Mouse (Mus musculus) granulocyte monocyte progenitor cell, adult 5-6 weeks (primary cell): ENCODE results near the gene Mafg. TPM values are rescaled to one million over a fixed set of nuclear protein-coding genes. Genes with fewer than 3 reads are reported as not detected.

ENCODE experiments used
- ATAC-seq: replicated peaks from 2 replicates; pipeline ENCODE4 v1.8.0; 2016; ENCODE audit warnings: mild to moderate bottlenecking, moderate TSS enrichment, inconsistent platforms; ENCODE audit not compliant: poor library complexity, severe bottlenecking
- total RNA-seq, 2 experiments: library from RNA; stranded (forward) in 1 of 2; stranded (reverse) in 1 of 2; fragments of 200-712, 200-1000 nt in 1 of 2; fragments of >200 nt in 1 of 2; fragmentation: Nextera tagmentation in 1 of 2; gene quantifications; 2 replicates each; pipeline ENCODE4 v1.2.3; 2014 to 2017

Gene Mafg
- total RNA-seq, 2 experiments from 2014 or later: 28.7 to 36.6 TPM

DNA sequence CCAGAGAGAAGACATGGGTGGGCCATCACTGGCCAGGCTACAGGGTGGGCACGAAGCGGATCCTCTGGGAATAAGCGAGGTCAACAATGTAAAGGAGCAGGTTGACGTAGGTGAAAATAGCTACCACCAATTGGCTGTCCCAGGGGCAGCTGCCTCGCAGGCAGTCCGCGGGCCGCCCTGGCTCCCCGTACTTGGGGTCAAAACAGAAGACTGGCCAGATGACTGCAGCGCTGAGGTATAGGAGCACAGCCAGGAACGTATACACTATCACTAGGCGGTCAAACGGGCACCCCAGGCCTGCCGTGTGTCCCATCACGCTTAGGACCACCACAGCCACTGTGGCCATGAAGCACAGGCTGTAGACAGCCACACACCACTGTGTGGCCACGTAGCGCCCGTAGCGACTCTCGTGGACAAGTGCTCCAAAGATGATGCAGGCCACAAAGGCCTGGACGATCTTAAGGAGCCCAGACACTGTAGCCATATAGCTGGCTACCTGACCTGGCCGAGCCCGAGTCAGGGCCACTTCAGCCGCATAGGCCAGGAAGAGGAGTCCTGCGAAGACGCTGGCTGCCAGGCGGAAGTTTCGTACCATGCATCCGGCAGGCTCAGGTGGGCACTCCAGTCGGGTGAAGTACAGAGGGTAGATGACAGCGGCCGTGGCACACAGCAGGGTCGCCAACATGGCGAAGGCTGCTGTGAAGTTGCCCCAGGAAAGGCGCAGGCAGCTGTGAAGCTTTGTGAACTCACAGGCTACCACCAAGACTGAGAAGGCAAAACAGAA, 13.8 kb upstream of the Mafg start:
- no peak for ATAC-seq

DNA sequence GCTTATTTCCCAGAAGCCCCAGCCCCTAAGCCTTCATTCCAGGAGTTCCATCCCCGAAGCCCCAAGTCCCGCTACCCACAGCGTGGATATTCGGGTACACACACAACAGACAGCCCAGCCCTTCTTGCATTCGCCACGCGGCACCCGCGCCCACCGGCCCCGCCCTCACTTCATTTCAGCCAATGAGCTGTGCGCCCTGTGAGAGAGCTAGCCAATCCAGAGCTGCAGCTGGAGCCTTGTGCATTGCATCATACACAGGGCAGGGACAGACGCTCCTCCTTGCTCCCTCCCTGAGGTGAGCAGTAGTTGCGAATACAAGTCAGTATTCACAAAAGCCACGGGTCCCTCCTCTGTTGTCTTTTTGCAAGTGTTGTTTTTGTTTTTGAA, 10.2 kb upstream of the Mafg start, which contains the start of gene Pycr1:
TSS of gene Pycr1 (minus strand) at position 169 of the 387 bp plus-strand sequence.
- peak; percentile 87 for ATAC-seq

DNA sequence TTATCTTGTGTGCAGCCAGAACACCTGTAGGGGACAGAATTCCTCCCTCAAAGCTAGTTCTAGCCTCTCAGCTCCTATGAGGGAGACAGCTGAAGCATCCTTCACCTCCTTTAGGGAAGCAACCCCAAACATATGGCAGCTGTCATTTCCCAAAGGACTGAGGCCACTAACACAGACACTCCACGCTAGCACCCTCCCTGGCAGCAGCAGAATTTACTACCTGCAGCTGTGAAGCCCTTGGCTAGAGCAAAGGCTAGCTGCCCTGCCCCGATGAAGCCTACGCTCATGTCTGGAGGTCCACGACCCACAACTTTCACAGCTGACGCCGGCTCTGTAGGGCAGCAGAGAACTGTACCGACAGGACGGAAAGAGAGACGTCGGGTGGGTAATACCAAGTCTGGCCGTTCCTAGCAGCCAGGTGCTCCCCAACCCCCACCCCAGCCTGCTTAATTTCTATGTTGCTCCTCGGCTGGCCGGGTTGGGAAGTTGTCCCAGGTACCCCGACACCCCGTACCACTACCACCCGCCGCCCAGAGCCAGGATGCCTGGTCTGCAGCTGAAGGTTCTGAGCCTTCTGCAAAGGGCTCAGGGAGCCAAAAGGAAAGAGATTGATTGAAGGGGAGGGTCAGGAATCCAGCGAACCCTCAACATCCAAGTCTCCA, 9.7 kb upstream of the Mafg start:
- 0 out of 2 replicates have a peak, but pooled peaks have one; percentile 4 for ATAC-seq

DNA sequence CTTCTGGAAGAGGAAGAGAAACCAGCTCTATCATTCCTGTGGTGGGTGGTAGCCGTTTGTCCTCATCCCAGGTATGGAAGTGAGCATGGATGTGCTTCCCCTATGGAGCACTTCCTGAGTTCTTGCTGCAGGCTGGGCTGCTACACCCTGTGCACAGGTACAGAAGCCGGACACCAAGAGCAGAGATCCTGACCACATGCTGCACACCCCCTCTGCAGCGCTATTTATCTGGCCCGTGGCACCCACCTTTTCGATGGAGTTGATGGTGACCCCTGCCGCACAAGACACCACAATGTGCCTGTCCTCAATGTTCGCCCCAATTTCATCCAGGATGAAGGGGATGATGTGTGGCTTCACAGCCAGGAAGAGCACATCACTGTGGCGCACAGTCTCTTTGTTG, 8.5 kb upstream of the Mafg start:
- ATAC-seq: peak; percentile 46; the same call in 1 of the 2 replicates

DNA sequence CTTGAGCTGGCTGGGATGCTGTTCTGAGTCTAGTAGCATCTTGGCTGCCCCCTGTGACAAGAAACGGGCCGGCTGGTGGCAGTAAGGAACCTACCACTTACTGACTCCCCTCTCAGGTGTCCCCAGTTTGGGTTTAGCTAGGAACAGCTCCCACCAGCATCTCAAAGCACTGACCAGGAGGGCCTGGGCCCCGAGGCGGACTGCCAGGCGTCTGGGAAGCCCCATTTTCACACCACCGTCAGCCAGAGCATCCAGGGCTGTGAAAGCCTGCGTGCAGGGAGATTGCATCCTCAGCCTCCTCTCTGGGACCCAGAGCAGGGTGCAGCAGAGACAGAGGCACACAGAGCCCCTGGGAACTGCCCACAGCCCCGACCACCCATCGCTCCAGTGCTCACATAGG, 7.9 kb upstream of the Mafg start:
- ATAC-seq: no peak

DNA sequence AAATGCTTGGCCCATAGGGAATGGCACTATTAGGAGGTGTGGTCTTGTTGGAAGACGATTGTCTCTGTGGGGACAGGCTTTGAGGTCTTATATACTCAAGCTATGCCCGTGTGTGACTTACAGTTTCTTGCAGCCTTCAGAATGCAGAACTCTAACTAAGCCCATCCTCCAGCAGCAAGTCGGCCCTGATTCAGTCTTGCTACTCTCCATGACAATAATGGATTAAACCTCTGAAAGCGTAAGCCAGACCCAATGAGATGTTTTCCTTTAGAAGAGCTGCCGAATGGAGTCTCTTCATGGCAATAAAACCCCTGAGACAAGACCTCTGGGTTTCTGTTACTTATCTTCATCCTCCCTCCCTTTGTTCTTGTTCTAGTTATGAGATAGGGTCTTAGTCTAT, 1.4 kb upstream of the Mafg start:
- no peak for ATAC-seq

DNA sequence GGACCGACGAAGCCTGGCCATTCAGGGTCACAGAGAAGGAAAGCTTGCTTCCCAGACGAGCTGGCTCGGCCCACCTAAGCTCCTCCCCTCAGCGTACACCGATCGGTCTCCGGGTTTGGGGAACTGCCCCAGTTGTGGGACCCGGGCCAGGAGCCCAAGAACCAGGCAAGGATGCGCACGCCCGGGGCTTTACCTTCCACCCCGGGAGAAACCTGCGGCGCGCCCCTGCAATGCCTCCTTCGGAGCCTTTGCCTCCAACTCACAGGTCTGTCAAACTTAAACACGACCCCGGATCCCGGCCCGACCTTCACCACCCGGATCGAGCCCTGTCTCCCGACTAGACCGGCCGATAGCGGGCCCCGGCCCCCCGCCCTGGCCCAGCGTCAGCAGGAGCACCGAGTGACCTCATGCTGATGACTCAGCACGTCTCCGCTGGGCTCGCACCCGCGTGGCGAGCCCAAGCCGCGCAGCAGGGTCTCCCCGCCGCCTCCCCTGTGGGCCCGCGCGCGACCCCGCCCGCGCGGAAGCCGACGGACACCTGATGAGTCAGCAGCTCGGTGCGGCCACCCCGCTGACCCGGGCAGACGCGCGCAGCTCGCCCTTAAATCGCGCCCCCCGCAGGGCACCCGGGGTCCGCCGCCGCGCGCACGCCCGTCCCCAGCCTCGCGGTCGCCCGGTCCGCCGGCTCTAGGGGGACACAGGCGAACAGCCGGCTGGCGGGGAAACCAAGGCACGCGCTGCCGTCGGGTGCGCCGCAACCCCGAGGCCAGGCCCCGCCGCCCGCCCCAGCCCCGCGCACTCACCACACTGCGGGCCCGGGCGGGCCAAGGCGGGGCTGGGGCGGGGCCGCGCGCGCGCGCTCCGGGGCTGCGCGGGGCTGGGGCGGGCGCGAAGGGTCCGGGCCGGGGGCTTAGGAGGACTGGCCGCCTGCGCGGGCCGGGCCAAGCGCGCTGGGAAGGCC, 561 bp downstream of the Mafg start:
- peak; percentile 26 for ATAC-seq

DNA sequence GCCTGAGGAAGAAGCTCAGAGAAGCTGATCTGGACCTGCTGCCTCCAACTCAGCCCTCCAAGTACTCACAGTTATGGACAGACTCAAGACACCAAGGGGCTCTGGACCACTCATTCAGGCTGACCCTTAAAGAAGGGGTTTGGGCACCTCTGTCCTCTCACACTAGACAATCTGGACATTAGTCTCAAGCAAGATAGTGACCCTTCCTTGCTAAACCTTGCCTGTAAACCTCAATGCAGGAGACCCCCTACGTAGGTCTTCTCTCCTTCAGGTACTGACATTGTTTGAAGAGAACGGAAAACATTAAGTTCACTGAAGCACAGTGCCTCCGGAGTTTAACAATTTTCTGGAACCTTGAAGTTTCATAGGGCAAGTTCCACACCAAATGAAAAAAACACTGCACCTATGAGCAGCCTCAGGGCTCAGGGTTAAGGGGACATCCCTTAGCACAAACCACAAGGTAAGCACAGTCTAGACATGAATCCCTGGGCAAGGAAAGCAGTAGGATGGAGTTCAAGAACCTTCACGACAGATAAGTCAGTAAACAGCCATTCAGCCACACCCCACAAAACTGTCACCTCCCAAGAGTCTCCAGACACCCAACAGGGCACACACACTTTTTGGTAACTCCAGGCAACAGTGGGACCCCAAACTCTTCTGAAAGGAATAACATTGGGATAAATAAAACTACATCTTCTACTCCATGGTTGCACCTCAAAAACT, 1.5 kb downstream of the Mafg start:
- ATAC-seq: no peak

DNA sequence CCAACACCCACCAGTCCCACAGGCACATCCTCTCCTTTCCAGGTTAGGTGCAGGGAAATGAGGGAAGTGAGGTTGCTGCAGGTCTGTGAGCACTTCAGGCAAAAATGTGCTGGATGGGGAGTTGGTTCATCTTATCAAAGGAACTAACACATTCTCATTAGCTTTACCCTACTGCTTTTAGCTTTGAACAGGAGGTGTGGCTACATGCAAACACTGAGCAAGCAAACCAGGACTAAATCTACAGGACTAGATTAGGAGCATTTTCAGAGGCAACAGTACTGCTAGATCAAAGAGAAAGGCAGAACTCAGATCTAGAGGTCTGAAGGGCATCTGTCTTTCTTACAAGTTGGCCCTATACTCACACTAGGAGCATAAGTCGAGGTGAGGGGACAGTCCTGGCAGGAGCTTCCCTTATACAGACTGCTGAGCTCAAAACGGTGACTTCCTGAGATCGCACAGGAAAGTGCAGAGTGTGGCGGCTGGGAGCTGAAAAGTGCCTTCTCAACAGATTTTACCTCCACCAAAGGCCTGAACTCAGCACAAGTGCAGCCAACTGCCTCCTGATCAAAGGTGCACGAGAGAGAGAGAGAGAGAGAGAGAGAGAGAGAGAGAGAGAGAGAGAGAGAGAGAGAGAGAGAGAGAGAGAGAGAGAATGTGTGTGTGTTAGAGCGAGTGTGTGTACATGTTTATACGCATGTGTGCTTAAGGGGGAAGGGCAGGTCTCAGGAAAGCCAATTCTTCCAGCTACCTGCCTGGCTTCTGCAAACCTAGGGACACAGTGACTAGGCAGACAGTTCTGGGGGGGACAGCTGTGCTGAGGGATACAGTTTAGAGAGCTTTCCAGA, 2.3 kb downstream of the Mafg start:
- no peak for ATAC-seq

DNA sequence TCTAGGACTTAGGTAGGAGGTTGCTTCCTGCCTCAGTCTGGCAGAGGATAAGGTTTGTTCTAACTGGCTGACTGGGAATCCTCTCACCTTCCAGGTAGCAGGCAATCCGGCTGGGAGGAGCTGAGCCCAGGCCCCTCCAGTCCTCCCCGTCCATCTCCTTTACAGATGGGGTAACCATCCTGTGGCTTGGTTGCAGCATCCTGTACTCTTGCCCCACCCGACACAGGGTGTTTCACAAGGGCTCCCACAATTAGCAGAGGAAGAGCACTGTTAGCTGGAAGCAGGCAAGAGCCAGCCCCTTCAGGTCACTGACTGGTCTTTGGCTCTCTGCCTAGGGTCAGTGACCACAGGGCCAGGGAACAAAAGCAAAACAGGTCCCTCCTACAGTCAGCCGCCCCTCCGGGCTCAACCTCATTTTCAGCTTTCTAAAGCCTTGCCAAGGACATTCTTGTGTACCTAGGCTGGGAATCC, 3.0 kb downstream of the Mafg start:
- peak; percentile 61 for ATAC-seq

DNA sequence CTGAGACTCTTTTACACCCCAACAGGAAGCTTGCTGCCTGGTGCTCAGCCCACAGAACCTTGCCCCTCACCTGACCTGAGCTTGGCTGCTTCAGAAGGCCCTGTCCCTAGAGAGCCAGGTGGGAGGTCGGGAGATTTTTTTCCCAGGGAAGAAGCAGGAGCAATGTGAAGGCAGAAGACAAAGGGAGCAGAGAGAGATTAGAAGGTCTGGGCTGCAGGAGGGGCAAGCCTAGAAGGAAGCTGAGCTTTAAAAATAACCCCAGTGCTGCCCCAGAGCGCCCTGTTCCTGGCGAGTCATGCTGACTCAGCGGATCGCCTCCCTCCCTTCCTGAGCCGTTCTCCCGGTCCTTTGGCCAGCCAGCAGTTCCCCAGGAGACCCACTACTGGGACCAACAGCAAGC, 3.5 kb downstream of the Mafg start:
- ATAC-seq: 0 out of 2 replicates have a peak, but pooled peaks have one; percentile 5

DNA sequence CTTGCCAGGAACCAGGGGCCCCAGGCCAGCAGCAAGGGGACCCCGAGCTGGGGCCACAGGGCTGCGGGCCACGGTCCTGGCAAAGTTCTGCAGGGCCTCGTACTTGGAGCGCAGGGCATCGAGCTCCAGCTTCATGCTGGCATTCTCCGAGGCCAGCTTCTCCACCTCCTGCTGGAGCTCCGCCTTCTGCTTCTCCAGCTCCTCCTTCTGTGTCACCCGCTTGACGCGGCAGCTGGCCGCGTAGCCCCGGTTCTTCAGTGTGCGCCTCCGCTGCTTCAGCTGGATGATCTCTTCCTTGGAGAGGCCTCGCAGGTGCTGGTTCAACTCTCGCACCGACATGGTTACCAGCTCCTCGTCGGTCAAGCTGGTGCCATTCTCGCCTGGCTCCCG, 4.1 kb downstream of the Mafg start:
- peak; percentile 13 for ATAC-seq

DNA sequence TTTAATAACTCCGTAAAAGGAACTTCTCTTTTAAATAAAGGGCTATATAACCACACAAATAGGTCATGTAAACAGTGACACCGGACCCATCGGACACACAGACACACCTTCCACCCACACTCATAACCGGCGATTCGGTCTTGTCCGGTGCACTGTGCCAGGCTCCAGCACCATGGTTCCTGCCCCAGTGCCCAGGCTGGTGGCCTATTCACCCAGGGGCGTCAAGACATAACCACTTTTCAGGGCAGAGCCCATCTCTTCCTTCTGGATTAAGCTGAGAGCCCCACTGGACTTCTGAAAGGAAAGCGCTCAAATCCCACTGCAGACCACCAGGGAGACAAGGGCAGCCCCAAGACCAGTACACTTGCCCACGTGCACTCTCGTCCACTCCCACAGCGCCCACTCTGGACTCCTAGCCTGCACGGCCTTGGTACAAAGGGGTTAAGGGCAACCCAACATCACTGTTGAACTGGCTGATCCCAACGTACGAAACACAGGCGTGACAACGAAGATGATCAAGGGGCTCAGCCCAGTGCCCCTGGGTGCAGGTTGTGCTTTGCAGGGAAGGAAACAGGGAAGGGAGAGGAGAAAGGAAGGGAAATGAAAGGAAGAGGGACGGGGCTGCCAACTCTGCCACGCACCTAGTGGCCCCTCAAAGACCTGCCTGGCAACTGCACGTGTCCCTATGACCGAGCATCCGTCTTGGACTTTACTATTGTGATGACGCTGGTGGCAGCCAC, 4.6 kb downstream of the Mafg start:
- no peak for ATAC-seq

DNA sequence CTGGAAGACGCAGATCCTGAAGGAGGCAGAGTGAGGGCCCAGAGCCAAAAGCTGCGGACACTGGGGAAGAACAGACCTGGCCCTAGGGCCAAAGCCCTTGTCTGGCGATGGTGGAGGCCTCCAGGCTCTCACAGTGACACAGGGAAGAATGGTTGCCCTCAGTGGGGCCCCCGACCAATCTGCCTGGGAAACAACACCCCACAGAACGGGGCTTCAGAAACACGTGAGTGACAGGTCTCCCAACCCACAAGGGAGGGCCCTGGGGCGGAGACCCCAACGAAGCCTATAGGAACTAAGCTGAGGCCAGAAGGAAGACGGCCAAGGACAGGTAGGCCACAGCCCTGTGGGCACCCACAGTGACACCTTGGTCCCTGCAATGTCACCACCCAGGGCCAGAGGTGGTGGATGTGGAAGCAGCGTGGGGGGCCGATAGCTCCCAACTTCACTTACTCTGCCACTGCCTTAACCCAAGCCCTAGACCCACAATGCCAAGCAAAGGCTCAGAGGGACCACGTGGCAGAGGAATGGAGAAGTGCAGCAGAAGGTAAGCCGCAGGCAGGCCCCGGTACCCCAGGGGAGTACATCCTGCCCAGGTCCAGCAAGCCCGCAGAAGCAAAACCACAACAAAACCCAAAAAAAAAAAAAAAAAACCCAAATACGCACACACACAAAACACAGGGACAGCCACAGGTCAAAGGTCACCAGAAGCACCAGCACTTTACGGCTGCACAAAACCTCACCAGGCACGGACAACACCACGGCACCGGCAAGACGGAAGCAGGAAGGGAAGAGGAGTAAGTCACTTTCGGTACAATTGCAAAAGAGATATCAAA, 5.7 kb downstream of the Mafg start:
- peak; percentile 26 for ATAC-seq

DNA sequence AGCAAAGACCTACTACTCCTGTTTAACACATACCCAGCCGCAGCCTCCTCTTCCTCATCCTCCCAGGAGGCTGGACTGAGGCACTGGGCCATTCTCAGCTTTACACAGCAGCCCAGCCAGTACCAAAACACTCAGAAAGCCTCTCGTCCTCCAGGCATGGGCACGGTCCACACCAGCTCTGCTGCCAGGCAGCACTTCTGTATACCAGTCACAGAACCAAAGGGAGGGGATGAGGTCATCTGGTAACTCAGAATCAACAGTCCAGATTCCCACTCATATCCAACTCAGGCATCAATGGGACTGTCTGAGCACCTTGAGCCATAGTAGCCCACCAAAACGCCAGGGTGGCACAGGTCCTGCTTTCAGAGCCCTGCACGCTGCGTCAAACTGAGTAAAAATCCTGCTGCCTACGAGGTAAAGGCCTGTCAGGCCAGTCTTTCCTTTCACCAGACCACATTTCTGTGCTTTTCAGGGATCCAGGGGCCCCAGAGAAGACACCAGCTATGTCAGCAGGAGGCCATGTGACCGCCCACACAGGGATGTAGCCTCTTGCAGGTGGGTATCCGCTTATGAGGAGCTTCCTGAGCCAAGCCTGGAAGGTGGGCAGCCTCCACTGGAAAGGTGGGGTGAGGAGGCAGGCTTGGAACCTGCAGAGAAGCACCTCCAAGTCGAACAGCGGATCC, 6.5 kb downstream of the Mafg start:
- ATAC-seq: no peak

DNA sequence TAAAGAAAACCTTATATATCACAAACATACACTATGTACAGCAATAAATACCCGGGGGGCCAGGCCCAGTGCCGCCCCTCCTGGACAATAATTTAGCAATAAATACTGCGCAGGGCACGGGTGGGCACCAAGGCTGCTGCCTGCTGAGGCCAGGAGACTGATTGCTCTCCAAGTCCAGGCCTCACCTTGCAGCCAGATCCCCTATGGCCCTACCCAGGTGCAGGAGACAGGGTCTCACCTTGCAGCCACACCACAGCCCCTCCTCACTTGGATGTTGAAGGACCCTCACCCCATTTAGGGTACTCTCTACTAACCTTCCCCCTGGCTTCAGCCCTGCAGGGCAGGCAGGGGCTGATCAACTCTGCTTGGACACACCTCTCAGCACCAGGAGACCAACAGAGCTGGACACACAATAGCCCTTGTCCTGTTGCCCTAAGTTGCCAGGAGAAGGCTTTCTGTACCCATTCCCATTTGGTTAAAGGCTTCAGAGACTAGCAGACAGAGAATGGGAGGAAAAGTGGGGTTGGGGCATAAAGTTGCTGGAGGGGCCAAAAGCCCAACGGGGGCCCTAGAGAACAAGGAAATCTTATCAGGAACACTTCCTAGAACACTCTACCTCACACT, 8.1 kb downstream of the Mafg start, which contains the start of gene Sirt7:
TSS of gene Sirt7 (minus strand) at position 89 of the 624 bp plus-strand sequence.
- no peak for ATAC-seq
